Mouse (Mus musculus) kidney, adult 2 months (tissue): Measurements from ENCODE around the gene Cpeb3.

Experiments
- CTCF ChIP-seq: fragments of 200-500 bp; conservative IDR thresholded peaks from 2 replicates; pipeline ENCODE4 v1.5.1; 2011; ENCODE audit warnings: low read depth, mild to moderate bottlenecking, control low read depth, low read length, moderate library complexity, mixed read lengths; ENCODE audit not compliant: insufficient read depth, insufficient read length
- POLR2A ChIP-seq: fragments of 200-500 bp; IDR thresholded peaks from one replicate; pipeline ENCODE4 v1.6.1; 2011; ENCODE audit warnings: low read depth, low read length, control low read depth

GRCm38 (mm10) chr19:37128461-37128860 lies 79.9 kb downstream of the Cpeb3 start:
- TF ChIP-seq CTCF (no peak), POLR2A (no peak)
